Mouse (Mus musculus): Measurements from ENCODE around the gene Crebzf.

The Crebzf gene

DNA sequence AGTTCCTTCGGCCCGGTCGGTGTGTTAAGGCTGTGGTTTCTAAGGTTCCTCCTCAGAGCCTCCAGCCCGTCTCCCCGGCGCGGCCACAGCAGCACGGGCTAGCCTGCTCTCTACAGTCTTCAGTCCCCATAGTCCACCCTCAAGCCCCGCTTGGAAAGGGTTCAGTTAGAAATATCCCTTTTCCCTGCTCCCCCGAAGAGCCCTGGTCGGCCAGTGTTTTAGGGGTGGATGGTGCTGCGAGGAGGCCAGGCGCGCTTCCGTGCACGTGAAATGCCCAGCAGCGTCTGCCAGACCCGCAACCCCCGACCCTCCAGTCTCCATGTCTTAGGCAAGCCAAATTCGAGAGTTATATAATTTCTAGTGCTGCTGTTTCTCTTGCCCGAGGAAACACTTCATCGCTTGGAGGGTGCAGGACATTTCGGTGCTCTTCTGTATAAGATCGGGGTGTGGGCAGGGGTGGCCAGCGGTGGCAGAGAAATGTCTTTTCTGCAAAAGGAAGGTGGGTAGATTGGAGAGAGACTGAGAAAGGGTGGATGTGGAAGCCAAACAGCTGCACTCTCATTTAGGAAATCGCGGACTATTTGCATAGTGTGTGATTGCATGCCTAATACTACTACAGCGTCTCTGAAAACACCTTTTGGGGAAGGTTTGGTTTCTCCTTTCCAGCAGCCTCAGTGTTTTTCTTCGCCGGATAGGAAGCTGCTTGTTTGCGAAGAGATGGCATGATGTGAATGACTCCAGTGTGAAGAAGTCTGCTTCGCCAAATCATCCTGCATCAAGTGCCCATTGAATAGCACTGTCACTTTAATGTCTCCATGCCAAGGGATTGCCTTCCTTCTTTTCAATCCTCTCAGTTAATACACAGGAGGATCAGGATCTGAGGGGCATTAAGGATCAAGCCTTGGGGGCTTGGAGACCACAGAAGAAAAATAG is 34.0 kb downstream of the Crebzf start, which contains the start of gene Dlg2:
Dlg2 (plus strand) TSS at position 360 of the 933 bp plus-strand sequence.
- peak; percentile 18 for DNase-seq (ENCODE audit: low spot score)

DNA sequence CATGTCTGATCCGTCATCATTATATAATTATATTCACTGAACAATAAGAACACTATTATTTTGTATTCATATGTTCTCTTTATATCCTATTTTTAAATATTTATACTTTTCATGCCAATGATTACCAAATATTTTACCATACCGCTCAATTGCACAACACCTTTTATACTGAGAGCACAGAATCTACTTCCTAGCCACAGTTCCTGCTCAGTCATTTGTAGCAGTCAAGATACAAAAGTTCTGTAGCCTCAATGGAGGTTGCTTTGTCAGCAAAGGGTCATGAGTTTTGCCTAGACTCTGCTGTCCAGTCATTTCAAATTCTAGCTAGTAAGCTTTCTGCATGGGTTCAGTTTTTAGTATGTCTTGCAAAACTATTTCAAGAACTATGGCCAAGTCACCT is 40.1 kb downstream of the Crebzf start:
- DNase-seq (ENCODE audit: low spot score) = no peak

Measured in retina, embryonic 14.5 days (tissue).